Mouse (Mus musculus) liver, embryonic 16.5 days (tissue): ENCODE measurements around the gene Erh. TPM values are rescaled to one million over a fixed set of nuclear protein-coding genes. Genes with fewer than 3 reads are reported as not detected.
A peak's percentile ranks its signal among the peaks of the same experiment; 100 is the strongest.

Source experiments
- ATAC-seq: fragments of 200-750 bp; cut with Nextera tagmentation; 2 replicates; pipeline ENCODE4 v1.8.0; 2017; ENCODE audit warnings: low read depth, mild to moderate bottlenecking, moderate number of reproducible peaks, moderate library complexity
- H3K27ac ChIP-seq: fragments of 300-500 bp; sonication (generic); 2 replicates; pipeline ENCODE4 v1.5.1; 2014; ENCODE audit warnings: mild to moderate bottlenecking, low read length
- H3K27me3 ChIP-seq: fragments of 300-500 bp; sonication (generic); 2 replicates; pipeline ENCODE4 v1.6.1; 2014; ENCODE audit warnings: low read depth, low read length, mixed read lengths; ENCODE audit not compliant: control insufficient read depth, insufficient read depth
- H3K36me3 ChIP-seq: fragments of 300-500 bp; sonication (generic); 2 replicates; pipeline ENCODE4 v1.6.1; 2014; ENCODE audit warnings: mild to moderate bottlenecking; ENCODE audit not compliant: control insufficient read depth, insufficient read depth
- H3K4me1 ChIP-seq: fragments of 300-500 bp; sonication (generic); 2 replicates; pipeline ENCODE4 v1.6.1; 2014; ENCODE audit warnings: low read depth, low read length, mixed read lengths; ENCODE audit not compliant: control insufficient read depth
- H3K4me2 ChIP-seq: fragments of 300-500 bp; sonication (generic); 2 replicates; pipeline ENCODE4 v1.6.1; 2014; ENCODE audit warnings: low read depth, low read length, mixed read lengths
- H3K4me3 ChIP-seq: fragments of 300-500 bp; sonication (generic); 2 replicates; pipeline ENCODE4 v1.5.1; 2014; ENCODE audit warnings: low read depth, mild to moderate bottlenecking, low read length
- H3K9ac ChIP-seq: fragments of 300-500 bp; sonication (generic); 2 replicates; pipeline ENCODE4 v1.6.1; 2014; ENCODE audit warnings: low read depth, low read length
- H3K9me3 ChIP-seq: fragments of 300-500 bp; sonication (generic); replicated peaks from 2 replicates; pipeline ENCODE4 v1.6.1; 2016; ENCODE audit warnings: low read length; ENCODE audit not compliant: control insufficient read depth
- WGBS: fragments of 180-500 bp; shearing (Covaris S2); extraction: QIAGEN DNeasy Blood & Tissue Kit; methylation state at CpG from one replicate; pipeline ENCODE4 v1.1.7; 2014; ENCODE audit not compliant: insufficient replicate concordance; 5-methylcytosine and 5-hydroxymethylcytosine counted together
- polyA plus RNA-seq: library from polyadenylated mRNA; unstranded; fragments of >200 nt; fragmentation: Nextera tagmentation; extraction: Ambion mirVana; gene quantifications from 2 replicates; pipeline ENCODE4 v1.2.1, GENCODE M21; 2015

Gene Erh
- polyA plus RNA-seq, 1 experiment from 2014 or later, result 88.5 TPM

DNA sequence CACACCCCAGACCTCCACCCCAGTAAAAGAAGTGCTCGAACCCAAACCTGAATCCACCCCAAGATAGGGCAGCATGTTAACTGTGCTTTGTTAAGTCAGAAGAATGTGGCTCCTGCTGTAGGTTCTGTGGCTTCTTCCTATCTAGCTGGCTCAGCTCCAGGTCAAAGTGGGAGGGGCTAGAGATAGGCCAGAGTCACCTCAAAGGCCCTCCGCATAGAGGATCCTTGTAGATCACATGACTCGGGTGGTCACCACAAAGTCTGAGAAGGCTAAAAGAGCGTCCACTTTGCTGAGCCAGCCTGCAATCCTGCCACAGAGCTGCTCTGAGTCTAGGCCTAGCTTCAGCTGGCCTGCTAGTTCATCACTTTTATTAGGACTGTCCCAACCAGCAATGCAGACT lies 50.0 kb downstream of the Erh start:
- Histone ChIP-seq H3K9ac (no peak overlapping the region), H3K4me3 (no peak overlapping the region), H3K36me3 (no peaks in the 10 kb centered on the region), H3K27ac (no peak overlapping the region), H3K9me3 (no peaks in the 10 kb centered on the region), H3K4me2 (no peak overlapping the region), H3K27me3 (no peaks in the 10 kb centered on the region), H3K4me1 (no peaks in the 10 kb centered on the region; the same call in 1 of the 2 replicates)
- peak; percentile 7; the same call in 1 of the 2 replicates for ATAC-seq
- 30% methylated on average over 4 of the region's 4 CpGs for WGBS

DNA sequence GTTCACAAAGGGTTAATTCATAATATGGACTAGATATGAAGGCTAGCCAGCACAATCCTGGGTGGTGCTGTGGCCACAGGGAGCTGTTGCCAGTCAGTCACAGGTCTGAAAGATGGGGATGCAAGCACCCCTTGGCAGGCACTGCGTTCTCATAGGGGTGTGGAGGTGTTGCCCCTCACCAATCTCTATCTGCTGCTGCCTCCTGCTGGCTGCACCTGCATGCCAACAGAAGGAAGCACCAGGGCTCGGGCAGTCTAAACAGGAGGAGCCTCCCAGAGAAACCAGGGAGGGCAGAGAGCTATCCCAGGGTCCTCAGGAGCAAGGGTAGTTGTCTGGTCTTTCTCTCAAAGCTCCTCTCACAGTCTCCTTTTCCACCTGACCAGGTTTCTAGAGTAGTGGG lies 59.2 kb downstream of the Erh start:
- no peak for ATAC-seq
- H3K4me2 ChIP-seq, result no peak overlapping the region
- 29% methylated on average over 2 of the region's 2 CpGs for WGBS
- H3K4me1 ChIP-seq, result no peaks in the 10 kb centered on the region
- H3K4me3 ChIP-seq, result no peak overlapping the region
- no peaks in the 10 kb centered on the region for H3K9me3 ChIP-seq
- H3K27ac ChIP-seq, result no peak overlapping the region
- H3K36me3 ChIP-seq, result no peaks in the 10 kb centered on the region
- H3K9ac ChIP-seq, result no peak overlapping the region
- no peaks in the 10 kb centered on the region for H3K27me3 ChIP-seq

Other genes with a start within 250 kb of the Erh start
- 2.3 and 2.4 TPM in 2 replicates for gene Dcaf5, start 207.7 kb downstream of the Erh start, polyA plus RNA-seq
- gene Exd2, start 181.2 kb downstream of the Erh start, polyA plus RNA-seq, result 5.7 and 7.1 TPM in 2 replicates
- gene Galnt16, start 126.1 kb downstream of the Erh start, polyA plus RNA-seq, result 0.15 and 0.53 TPM in 2 replicates
- gene Slc39a9, start 458 bp downstream of the Erh start, polyA plus RNA-seq, result 12.4 and 14.6 TPM in 2 replicates
- 0.18 and 0.35 TPM in 2 replicates for gene Plekhd1, start 48.2 kb upstream of the Erh start, polyA plus RNA-seq
- not detected in 2 replicates for gene Ccdc177, start 116.3 kb upstream of the Erh start, polyA plus RNA-seq
- 14.6 and 15.2 TPM in 2 replicates for gene Susd6, start 146.2 kb upstream of the Erh start, polyA plus RNA-seq